Mouse (Mus musculus): ENCODE measurements at regions not wholly inside any gene's neighbourhood (a gene's known extent, or its start where the extent isn't known, plus 50 kb on each side); places are given as distances from the start of the nearest gene placed in this dataset.
"Not testable (repeated sequence)": the region's sequence is repeated elsewhere in the genome, so short reads cannot be mapped to it uniquely, and the experiment has no call there.

DNA sequence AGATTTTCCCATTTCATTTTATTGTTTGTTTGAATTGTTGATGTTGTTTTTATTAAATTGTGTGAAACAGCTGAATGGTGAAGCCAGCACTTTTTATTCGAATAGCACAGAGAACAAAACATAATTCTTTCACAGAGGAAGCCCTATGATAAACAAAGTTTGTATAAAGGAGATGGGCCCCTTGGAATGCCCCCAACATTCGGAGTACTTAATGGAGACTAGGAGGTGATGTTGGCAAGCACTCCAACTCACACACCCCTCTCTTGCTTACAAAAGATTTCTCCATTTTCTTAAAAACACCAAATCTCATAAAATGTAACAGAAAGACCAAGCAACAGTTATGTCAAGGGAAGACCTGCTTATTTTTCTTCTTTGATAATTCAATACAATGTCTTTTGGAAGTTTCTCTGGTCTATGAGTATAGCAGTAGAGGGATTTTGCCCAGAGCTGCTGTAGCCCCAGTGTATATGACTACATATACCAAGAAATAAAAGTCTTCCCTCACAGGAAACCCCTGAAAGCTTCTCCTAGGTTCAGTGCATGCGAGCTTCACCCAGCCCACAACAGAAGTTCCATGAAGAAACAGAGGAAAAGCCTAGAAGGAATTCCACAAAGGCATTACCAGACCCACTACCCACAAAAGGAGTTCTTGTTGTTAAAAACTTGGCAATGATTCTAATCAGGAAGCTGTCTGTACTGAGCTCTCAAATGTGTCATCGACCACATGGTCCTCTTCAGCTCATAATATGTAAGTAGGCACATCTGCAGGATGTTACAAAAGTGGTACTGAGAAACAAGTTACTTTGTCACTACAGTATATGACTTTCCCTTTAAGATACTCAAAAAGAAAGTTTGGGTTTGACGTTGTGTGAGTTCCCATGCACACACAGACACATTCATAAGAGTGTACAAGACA, 543.1 kb upstream of the Klf6 start:
- Histone ChIP-seq H3K9me3 (replicated peaks) (no peaks in the 10 kb centered on the region), H3K4me1 (no peaks in the 10 kb centered on the region), H3K27ac (no peak overlapping the region), H3K27me3 (ENCODE audit: low read depth, poor library complexity, severe bottlenecking) (no peaks in the 10 kb centered on the region), H3K4me3 (no peak overlapping the region), H3K36me3 (no peaks in the 10 kb centered on the region)
- 85% methylated on average over 5 of the region's 5 CpGs for WGBS
- no peak for DNase-seq (ENCODE audit: low spot score)

DNA sequence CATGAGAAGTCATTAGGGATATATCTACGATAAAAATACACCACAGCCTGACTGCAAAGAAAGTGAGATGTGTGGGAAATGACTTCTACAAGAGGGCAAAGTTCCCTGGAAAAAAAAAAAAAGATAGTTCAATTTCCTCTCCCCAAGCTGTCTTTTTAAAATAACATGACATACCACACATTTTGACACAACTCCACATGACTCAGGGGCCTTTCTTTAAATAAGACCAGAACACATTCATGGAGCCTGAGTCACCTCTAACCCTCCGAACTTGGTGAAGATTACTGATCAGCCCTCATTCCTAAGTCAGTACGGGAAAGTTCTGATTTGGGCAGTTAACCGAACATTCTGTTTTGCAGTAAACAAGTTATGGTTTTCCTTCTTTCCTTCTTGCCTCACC, 515.6 kb upstream of the Klf6 start:
- Histone ChIP-seq H3K27me3 (ENCODE audit: low read depth, poor library complexity, severe bottlenecking) (no peaks in the 10 kb centered on the region), H3K4me1 (no peaks in the 10 kb centered on the region), H3K27ac (no peak overlapping the region), H3K9me3 (replicated peaks) (no peaks in the 10 kb centered on the region), H3K36me3 (no peaks in the 10 kb centered on the region), H3K4me3 (no peak overlapping the region)
- DNase-seq (ENCODE audit: low spot score), result no peak
- 80% methylated on average over 4 of the region's 4 CpGs for WGBS

DNA sequence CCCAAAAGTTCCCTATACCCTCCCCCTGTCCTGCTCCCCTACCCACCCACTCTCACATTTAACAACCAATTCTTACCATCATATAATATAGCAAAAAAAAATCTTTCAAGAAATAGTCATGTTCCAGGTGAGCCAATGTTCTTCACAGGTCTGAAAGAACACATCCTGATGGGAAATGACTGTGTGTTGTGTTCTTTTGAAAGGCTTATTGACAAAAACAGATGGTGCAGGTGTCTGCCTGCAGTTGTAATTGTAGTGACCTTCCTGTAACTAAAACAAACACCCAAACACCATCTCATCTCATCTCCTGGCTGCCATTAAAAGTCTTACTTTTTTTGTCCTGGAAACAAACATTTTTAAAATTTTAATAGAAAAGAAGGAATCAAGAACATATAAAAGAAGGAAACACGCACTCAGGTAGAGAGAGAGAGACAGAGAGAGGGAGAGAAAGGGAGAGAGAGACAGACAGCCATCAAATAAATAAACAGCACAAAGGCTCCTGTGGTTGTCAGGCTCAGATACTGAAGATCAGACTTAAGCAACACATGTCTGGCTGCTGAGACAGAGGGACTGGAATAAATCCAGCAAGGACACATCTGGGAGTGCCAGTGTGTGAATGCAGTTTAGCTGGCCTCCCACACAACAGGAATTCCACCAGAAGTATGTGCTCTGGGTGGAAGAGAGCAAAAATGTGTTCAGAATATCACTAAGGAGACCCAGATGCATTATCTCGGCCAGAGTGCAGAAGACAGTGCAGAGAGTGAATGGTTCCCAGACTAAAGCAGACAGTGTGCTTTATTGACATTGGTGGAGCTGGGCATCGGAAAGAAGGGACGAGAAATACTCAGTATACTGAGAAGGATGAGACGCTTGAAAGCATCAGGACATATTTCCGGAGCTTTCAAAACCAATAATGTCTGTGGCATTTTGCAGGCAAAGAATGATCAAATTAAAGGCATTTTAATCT, 513.5 kb upstream of the Klf6 start:
- Histone ChIP-seq H3K4me3 (no peak overlapping the region), H3K36me3 (no peaks in the 10 kb centered on the region), H3K9me3 (replicated peaks) (no peaks in the 10 kb centered on the region), H3K4me1 (no peaks in the 10 kb centered on the region), H3K27ac (no peak overlapping the region), H3K27me3 (ENCODE audit: low read depth, poor library complexity, severe bottlenecking) (no peaks in the 10 kb centered on the region)
- DNase-seq (ENCODE audit: low spot score), result no peak
- WGBS, result 77% methylated on average over 6 of the region's 6 CpGs

DNA sequence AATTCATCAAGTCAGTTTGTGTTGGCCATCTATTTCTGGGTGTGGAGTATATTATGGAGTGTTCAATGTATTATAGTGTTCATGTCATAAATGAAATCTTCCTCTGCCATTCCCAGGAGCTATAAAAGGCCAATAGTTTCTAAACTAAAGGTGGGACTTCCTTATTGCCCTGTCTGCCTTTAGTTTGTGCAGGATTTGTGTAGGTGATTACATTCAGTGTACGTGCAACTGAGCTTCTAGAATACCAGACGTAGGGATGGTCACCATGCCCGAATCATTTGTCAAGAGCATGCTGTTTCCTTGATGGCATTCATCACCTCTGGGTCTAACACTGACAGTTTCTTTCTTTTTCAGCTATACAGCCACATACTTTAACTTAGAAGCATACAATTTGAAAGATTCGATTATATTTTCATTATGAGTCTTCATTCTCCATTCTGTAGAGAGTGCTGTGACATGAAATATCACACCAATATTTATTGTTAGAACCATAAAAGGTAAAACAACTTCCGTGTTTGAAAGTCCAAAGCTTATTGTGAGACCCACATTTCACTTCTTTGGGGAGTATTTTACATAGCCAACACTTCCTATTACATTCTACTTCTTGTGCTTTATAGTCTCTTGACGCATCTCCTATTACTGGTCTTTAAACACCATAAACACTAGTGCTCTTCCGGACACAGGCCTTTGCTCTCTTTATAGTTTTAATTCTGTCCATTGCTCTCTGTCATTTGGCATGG, 494.1 kb upstream of the Klf6 start:
- no peaks in the 10 kb centered on the region for H3K36me3 ChIP-seq
- DNase-seq (ENCODE audit: low spot score), result no peak
- H3K4me3 ChIP-seq, result no peak overlapping the region
- H3K27me3 ChIP-seq (ENCODE audit: low read depth, poor library complexity, severe bottlenecking), result no peaks in the 10 kb centered on the region
- 87% methylated on average over 7 of the region's 7 CpGs for WGBS
- H3K27ac ChIP-seq, result no peak overlapping the region
- H3K9me3 ChIP-seq (replicated peaks), result no peaks in the 10 kb centered on the region
- H3K4me1 ChIP-seq, result no peaks in the 10 kb centered on the region

DNA sequence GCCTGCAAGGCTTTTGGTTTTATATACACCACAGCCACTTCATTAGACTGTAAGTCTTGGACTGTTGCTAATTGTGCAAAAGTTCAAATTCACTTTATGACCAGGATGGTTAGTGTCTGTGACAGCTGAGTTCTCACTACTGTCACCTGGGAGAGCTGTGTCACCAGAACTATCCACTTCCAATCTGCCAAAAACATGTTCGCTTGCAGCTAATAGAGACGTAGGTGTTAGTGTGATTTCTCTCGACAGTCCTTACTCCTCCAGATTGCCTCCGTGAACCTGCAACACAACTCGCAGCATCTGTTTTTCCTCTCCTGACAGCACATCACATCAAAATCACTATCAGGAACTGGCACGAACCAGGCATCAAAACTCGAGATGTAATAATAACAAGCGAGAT, 491.3 kb upstream of the Klf6 start:
- no peak for DNase-seq (ENCODE audit: low spot score)
- Histone ChIP-seq H3K4me1 (no peaks in the 10 kb centered on the region), H3K27ac (no peak overlapping the region), H3K36me3 (no peaks in the 10 kb centered on the region), H3K27me3 (ENCODE audit: low read depth, poor library complexity, severe bottlenecking) (no peaks in the 10 kb centered on the region), H3K9me3 (replicated peaks) (no peaks in the 10 kb centered on the region), H3K4me3 (no peak overlapping the region)
- WGBS, result 52% methylated on average over 8 of the region's 8 CpGs

DNA sequence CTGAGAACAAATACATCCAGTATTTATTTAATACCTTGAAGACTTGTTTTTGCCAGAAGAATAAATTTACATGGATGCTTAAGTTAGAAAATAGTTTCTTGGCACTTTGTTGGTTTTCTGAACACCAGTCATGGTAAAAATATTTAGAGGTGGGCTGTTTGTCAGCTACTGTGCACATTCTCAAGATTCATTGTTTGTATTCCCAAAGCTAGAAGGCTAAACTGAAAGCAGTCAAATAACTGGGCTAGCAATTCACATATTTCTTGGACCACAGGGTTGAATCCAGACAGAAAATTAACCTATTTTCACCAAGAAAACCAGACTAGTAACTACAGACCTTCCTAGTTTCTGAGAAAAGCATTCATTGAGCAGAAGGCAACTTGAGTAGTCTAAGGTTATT, 488.1 kb upstream of the Klf6 start:
- Histone ChIP-seq H3K9me3 (replicated peaks) (no peaks in the 10 kb centered on the region), H3K4me1 (no peaks in the 10 kb centered on the region), H3K27ac (no peak overlapping the region), H3K36me3 (no peaks in the 10 kb centered on the region), H3K4me3 (no peak overlapping the region), H3K27me3 (ENCODE audit: low read depth, poor library complexity, severe bottlenecking) (no peaks in the 10 kb centered on the region)
- DNase-seq (ENCODE audit: low spot score), result no peak

DNA sequence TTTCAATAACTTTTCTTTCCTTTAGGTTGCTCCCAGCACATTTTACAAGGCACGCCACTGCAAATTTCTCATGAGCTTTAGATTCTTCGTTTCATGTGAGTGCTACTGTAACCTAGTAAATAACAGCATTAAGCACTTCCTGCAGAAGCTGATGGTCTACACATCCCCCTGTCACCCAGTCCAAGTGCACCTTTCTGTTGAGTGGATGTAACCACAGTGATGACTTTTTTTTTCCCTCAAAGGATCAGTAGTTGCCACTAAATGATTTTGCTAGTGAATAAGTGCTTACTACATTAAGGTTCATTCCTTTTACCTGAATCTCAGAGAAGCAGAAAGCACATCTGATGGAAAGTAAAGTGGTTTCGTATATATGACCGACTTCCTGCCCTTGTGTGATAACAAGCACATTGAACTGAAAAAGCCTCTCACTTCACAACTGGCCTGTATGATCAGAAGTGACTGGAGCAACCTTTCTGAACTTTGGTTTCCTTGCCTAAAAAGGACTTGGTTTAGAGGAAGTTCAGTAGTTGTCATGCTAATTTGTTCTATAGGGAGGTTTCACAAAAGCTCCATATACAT, 453.0 kb upstream of the Klf6 start:
- no peaks in the 10 kb centered on the region for H3K36me3 ChIP-seq
- WGBS, result 89% methylated on average over 4 of the region's 4 CpGs
- no peak overlapping the region for H3K4me3 ChIP-seq
- H3K9me3 ChIP-seq (replicated peaks), result no peaks in the 10 kb centered on the region
- no peak for DNase-seq (ENCODE audit: low spot score)
- H3K27ac ChIP-seq, result no peak overlapping the region
- no peaks in the 10 kb centered on the region for H3K27me3 ChIP-seq (ENCODE audit: low read depth, poor library complexity, severe bottlenecking)
- H3K4me1 ChIP-seq, result no peaks in the 10 kb centered on the region

DNA sequence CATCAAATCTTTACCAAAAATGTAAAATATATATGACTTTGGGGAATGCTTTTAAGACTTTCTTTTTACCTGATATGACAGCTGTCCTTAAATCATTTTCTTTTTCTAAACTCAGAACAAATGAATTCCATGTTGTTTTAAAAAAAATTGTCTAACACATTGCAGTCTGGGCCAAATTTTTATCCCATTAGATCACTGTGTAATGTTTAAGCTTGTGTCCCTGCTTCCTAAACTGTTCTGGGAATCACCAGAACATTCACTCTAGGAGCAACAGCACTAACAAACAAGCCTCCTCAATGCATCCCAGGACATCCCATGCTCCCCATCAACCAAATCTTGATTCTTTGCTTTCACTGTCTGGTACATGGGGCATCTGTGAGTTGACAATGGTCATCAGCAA, 449.2 kb upstream of the Klf6 start:
- H3K9me3 ChIP-seq (replicated peaks), result no peaks in the 10 kb centered on the region
- no peaks in the 10 kb centered on the region for H3K27me3 ChIP-seq (ENCODE audit: low read depth, poor library complexity, severe bottlenecking)

DNA sequence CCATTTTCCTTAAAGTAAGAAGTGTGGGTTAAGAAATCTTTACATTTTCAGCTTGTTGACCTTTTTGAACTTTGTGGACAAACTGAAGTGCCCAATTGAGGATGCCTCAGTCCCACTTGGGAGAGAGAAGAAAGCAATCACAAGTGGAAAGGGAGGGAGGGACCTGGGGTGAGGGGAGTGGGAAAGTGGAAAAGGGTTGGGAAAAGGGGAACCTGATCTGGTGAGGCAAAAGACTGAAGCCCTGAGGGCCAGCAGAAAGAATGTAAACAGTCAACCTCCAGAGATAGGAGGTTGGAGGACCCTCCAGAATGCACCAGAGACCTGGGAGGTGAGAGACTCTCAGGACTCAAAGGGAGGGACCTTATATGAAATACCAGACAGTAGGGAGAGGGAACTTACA, 448.3 kb upstream of the Klf6 start:
- not testable (repeated sequence) for H3K4me3 ChIP-seq; H3K4me1 ChIP-seq; H3K36me3 ChIP-seq; DNase-seq (ENCODE audit: low spot score); H3K27ac ChIP-seq; H3K9me3 ChIP-seq (replicated peaks); H3K27me3 ChIP-seq (ENCODE audit: low read depth, poor library complexity, severe bottlenecking)

More for the DNA sequence above, 449.2 kb upstream of the Klf6 start:
- no peak for DNase-seq (ENCODE audit: low spot score)
- Histone ChIP-seq H3K36me3 (no peaks in the 10 kb centered on the region), H3K27ac (no peak overlapping the region), H3K4me1 (no peaks in the 10 kb centered on the region), H3K4me3 (no peak overlapping the region)

DNA sequence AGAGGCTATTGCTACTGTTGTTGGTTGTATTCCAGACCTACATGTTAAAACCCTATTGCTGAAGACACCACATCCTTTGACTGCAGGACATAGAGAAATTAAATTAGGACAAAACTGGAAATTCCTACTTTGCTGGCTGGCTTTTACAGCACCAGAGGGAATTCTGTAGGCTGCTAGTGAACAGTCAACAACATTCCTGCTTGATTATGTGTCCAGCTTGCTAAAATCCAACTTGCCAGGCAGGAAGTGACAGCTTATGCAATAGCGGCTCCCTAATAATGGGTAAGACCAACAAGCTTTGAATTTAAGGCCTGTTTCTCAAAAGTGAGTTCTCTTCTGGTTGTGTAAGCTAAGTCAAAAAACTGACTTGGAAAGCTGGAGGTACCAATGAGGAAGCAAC, 437.2 kb upstream of the Klf6 start:
- H3K27me3 ChIP-seq (ENCODE audit: low read depth, poor library complexity, severe bottlenecking), result no peaks in the 10 kb centered on the region
- no peak for DNase-seq (ENCODE audit: low spot score)
- no peaks in the 10 kb centered on the region for H3K9me3 ChIP-seq (replicated peaks)
- H3K27ac ChIP-seq, result no peak overlapping the region
- H3K4me1 ChIP-seq, result 0 out of 2 replicates have a peak, but pooled peaks cover 4% of the 10 kb centered on the region
- H3K36me3 ChIP-seq, result no peaks in the 10 kb centered on the region
- WGBS, result 89% methylated on average over 1 of the region's 1 CpGs
- H3K4me3 ChIP-seq, result no peak overlapping the region

DNA sequence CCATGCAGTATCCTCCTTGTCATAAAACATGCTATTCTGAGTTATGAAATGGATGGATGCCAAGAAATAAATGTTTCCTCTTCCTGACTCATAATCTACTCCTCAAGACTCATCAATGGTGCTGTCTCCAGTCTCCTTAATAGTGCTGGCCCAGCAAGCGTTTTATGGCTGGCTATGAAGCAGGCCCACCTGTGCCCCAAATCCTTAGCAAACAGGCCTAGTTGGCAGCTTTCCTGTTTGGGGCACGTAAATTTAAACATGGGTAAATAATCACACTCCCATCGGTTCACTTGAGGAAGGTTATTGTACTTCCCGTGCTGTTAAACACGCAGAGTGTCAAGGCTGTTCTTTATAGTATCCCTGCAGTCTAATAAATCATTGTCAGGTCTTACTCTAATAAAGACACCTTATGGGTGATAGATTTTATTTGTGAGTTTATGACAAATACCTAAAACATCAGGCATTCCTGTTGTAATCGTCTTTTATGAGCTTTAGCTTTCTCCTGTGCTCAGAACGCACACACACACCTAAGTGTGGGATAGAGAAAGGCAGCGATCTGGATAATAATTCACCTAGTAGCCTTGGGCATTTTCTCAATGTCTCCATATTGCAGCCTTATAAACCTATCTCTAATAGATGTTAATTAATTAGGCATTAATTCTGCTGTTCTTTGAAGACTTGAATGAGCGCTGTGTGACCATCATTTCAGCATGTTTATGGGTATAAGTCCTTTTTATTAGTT, 435.6 kb upstream of the Klf6 start:
- Histone ChIP-seq H3K4me3 (no peak overlapping the region), H3K9me3 (replicated peaks) (no peaks in the 10 kb centered on the region), H3K27ac (no peak overlapping the region), H3K27me3 (ENCODE audit: low read depth, poor library complexity, severe bottlenecking) (no peaks in the 10 kb centered on the region), H3K36me3 (no peaks in the 10 kb centered on the region), H3K4me1 (0 out of 2 replicates have a peak, but pooled peaks cover 4% of the 10 kb centered on the region)
- WGBS, result 79% methylated on average over 9 of the region's 9 CpGs
- no peak for DNase-seq (ENCODE audit: low spot score)

DNA sequence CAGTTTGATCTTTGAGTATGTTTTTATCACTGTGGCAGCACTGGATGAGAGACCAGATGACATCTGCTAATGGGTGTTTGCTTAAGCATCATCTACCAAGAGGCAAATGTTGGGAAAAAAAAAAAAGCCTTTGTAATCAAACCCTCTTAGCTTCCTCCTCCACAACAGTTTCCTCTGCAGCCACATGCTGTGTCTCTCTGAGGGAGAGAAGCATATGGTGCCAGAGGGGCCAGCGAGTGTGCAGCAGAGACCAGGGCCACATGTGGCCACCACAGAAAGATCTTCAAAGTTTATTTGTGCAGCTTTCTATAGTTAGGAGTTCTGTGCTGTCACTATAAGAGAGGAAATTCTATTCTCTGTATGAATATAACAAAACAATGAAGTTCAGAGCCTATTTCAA, 427.6 kb upstream of the Klf6 start:
- 26% methylated on average over 1 of the region's 1 CpGs for WGBS
- H3K4me3 ChIP-seq, result no peak overlapping the region
- no peaks in the 10 kb centered on the region for H3K27me3 ChIP-seq (ENCODE audit: low read depth, poor library complexity, severe bottlenecking)
- no peaks in the 10 kb centered on the region for H3K9me3 ChIP-seq (replicated peaks)
- H3K27ac ChIP-seq, result no peak overlapping the region
- DNase-seq (ENCODE audit: low spot score), result no peak
- no peaks in the 10 kb centered on the region for H3K36me3 ChIP-seq
- no peaks in the 10 kb centered on the region for H3K4me1 ChIP-seq

Measured in limb, embryonic 10.5 days (tissue).